ENCODE assay signal across 20 mouse cellular contexts in the genomic region with DNA sequence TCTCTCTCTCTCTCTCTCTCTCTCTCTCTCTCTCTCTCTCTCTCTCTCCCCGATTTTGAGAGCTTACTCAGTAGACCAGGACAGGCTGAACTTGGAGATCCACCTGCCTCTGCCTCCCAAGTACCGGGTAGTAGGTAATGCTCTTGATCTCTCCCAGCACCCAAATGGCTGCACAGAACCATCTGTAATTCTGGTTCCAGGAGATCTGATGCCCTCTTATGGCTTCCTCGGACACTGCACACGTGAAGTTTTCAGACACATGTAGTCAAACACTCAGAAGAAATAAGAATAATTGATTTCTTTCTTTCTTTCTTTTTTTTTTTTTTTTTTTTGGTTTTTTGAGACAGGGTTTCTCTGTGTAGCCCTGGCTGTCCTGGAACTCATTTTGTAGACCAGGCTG. TPM values are rescaled to one million over a fixed set of nuclear protein-coding genes. Genes with fewer than 3 reads are reported as not detected.
DNase-seq lines count a peak whose midpoint lies in the region; ATAC-seq and TF ChIP-seq lines count a peak whose summit lies in the region.
"Had no signal": no experiment of that assay in that cellular context is flagged by ENCODE, and none has a peak within 500 bp of the region (broad histone marks: within the 10 kb centered on the region; RNA-seq: fewer than 3 reads in every experiment).

No protein-coding gene starts in this region.

- H3K4me1 ChIP-seq in E14TG2a.4 (replicated peaks; ENCODE audit: low read depth, low read length): no peaks in the 10 kb centered on the region
- H3K4me1 ChIP-seq: embryonic facial prominence, embryonic 10.5 days; forebrain, embryonic 13.5 days; heart, embryonic 13.5 days; hindbrain, embryonic 12.5 days had no signal

- TF ChIP-seq CTCF in E14TG2a.4 (conservative IDR thresholded peaks at IDR 0.05; ENCODE audit: low read length): peak; percentile 38

- no peak overlapping the region for H3K4me3 ChIP-seq in E14TG2a.4 (replicated peaks; ENCODE audit: low read length)
- H3K4me3 ChIP-seq: embryonic facial prominence, embryonic 10.5 days; forebrain, embryonic 13.5 days; heart, embryonic 13.5 days; hindbrain, embryonic 12.5 days had no signal

- ATAC-seq in megakaryocyte progenitor cell, adult 5-6 weeks (replicated peaks; ENCODE audit: poor library complexity): 0 out of 2 replicates have a peak, but pooled peaks have one; percentile 43
- ATAC-seq: forebrain, embryonic 13.5 days; hindbrain, embryonic 16.5 days had no signal

- no peaks in the 10 kb centered on the region for H3K36me3 ChIP-seq in E14TG2a.4 (ENCODE audit: insufficient read depth, low read length)
- H3K36me3 ChIP-seq: embryonic facial prominence, embryonic 10.5 days; heart, embryonic 13.5 days; hindbrain, embryonic 12.5 days had no signal

- DNase-seq in A20 (ENCODE audit: low read depth, low spot score) (peak; percentile 9), MEL-GATA-1-ER (ENCODE audit: extremely low read depth, low read depth) (peak; percentile 2)
- DNase-seq in left cerebral cortex, postnatal 14 days (ENCODE audit: low spot score in 2 of 2): no peak
- DNase-seq in kidney, postnatal 4 days: no peak
- DNase-seq in adrenal gland, postnatal 25 days: no peak
- DNase-seq: adrenal gland, postnatal 10 days; cerebellum, adult 18-20 months; cerebellum, adult 9-11 months; cerebellum, postnatal 36 days; gastrocnemius, postnatal 36 days; heart, adult 11 months; heart, postnatal 36 days; kidney, adult 18-20 months had no signal

- intact Hi-C loops in left cerebral cortex, postnatal 14 days (cut with DNase I): no loop called here

- no peaks in the 10 kb centered on the region for H3K27me3 ChIP-seq in E14TG2a.4 (ENCODE audit: insufficient read depth, low read length)
- H3K27me3 ChIP-seq: forebrain, embryonic 13.5 days; heart, embryonic 13.5 days; hindbrain, embryonic 12.5 days had no signal

- peaks cover 3% of the 10 kb centered on the region; the same call in 1 of the 2 replicates for H3K9me3 ChIP-seq in E14TG2a.4 (ENCODE audit: low read length)
- H3K9me3 ChIP-seq: embryonic facial prominence, embryonic 10.5 days; forebrain, embryonic 13.5 days; heart, embryonic 13.5 days; hindbrain, embryonic 12.5 days had no signal

RNA-seq across cellular contexts. Expression of gene Rimklb, which starts 59.3 kb away (rescaled TPM):
- not detected in 2 replicates for total RNA-seq in megakaryocyte progenitor cell, adult 5-6 weeks (2015)
- total RNA-seq in megakaryocyte progenitor cell, adult 5-6 weeks (2017): not detected in 2 replicates
- total RNA-seq in left cerebral cortex, postnatal 14 days (2021): 100 to 1,000 TPM; 135 to 136 TPM
- total RNA-seq in adrenal gland, postnatal 25 days (2021): 0.52 TPM in 1 of 2 replicates, not detected in the other

Comparison
In these comparisons a context has a peak if more than half of its experiments do, and no peak if none do; other contexts are left out.
1. DNase-seq: peak in A20 (single experiment) and MEL-GATA-1-ER (single experiment); none in left cerebral cortex, postnatal 14 days (0 of 2), kidney, postnatal 4 days (0 of 2) and adrenal gland, postnatal 25 days (single experiment).
2. RNA of gene Rimklb, which starts 59.3 kb away (total RNA-seq): 135 to 136 TPM in left cerebral cortex, postnatal 14 days; 0.52 TPM in adrenal gland, postnatal 25 days and not detected in megakaryocyte progenitor cell, adult 5-6 weeks; every median in the first group is over 10 times any median in the second.